Mouse (Mus musculus) heart, embryonic 10.5 days (tissue): Measurements from ENCODE around the gene Ttc30a1. TPM values are rescaled to one million over a fixed set of nuclear protein-coding genes. Genes with fewer than 3 reads are reported as not detected.
A peak's percentile ranks its signal among the peaks of the same experiment; 100 is the strongest.
"Not testable (repeated sequence)": the region's sequence is repeated elsewhere in the genome, so short reads cannot be mapped to it uniquely, and the experiment has no call there.

Experiments
- DNase-seq: peaks from one replicate; pipeline ENCODE4 v3.0.0-alpha.2; 2017; ENCODE audit warnings: low spot score
- H3K27ac ChIP-seq: fragments of 300-500 bp; sonication (generic); 2 replicates; pipeline ENCODE4 v1.5.1; 2016; ENCODE audit warnings: mild to moderate bottlenecking
- H3K27me3 ChIP-seq: fragments of 300-500 bp; sonication (generic); 2 replicates; pipeline ENCODE4 v1.6.1; 2016; ENCODE audit warnings: mild to moderate bottlenecking; ENCODE audit not compliant: poor library complexity, insufficient read depth, severe bottlenecking
- H3K36me3 ChIP-seq: fragments of 300-500 bp; sonication (generic); 2 replicates; pipeline ENCODE4 v1.6.1; 2016; ENCODE audit warnings: mild to moderate bottlenecking, moderate library complexity
- H3K4me1 ChIP-seq: fragments of 300-500 bp; sonication (generic); 2 replicates; pipeline ENCODE4 v1.6.1; 2016; ENCODE audit warnings: mild to moderate bottlenecking
- H3K4me3 ChIP-seq: fragments of 300-500 bp; sonication (generic); 2 replicates; pipeline ENCODE4 v1.5.1; 2016; ENCODE audit warnings: mild to moderate bottlenecking, moderate library complexity
- H3K9me3 ChIP-seq: fragments of 300-500 bp; sonication (generic); 2 replicates; pipeline ENCODE4 v1.6.1; 2016; ENCODE audit warnings: mild to moderate bottlenecking, moderate library complexity
- WGBS: fragments of 180-500 bp; shearing (Covaris S2); methylation state at CpG from one replicate; pipeline ENCODE4 v1.1.7; 2016; 5-methylcytosine and 5-hydroxymethylcytosine counted together
- polyA plus RNA-seq: library from polyadenylated mRNA; unstranded; fragments of >200 nt; fragmentation: Nextera tagmentation; extraction: Ambion mirVana; gene quantifications from 2 replicates; pipeline ENCODE4 v1.2.1, GENCODE M21; 2016

The Ttc30a1 gene
- polyA plus RNA-seq, 1 experiment from 2014 or later: 7.0 TPM

- DNase-seq: peak; percentile 62
- H3K4me3 ChIP-seq: no peak overlapping the region
- no peaks in the 10 kb centered on the region for H3K27me3 ChIP-seq
- no peaks in the 10 kb centered on the region for H3K36me3 ChIP-seq
- no peaks in the 10 kb centered on the region for H3K9me3 ChIP-seq
- H3K4me1 ChIP-seq: peaks cover 43% of the 10 kb centered on the region
- no peak overlapping the region for H3K27ac ChIP-seq
- WGBS: 89% methylated on average over 11 of the region's 11 CpGs
These were observed 13.1 kb upstream of the Ttc30a1 start for GRCm38 (mm10) chr2:75994841-75995240.

GRCm38 (mm10) chr2:75991581-75992205, 9.9 kb upstream of the Ttc30a1 start:
- H3K27ac ChIP-seq: peak overlapping the region; percentile 75
- peaks cover 27% of the 10 kb centered on the region for H3K4me1 ChIP-seq
- DNase-seq: no peak
- no peaks in the 10 kb centered on the region for H3K36me3 ChIP-seq
- H3K4me3 ChIP-seq: no peak overlapping the region
- WGBS: 23% methylated on average over 6 of the region's 6 CpGs
- no peaks in the 10 kb centered on the region for H3K9me3 ChIP-seq
- H3K27me3 ChIP-seq: no peaks in the 10 kb centered on the region

GRCm38 (mm10) chr2:75990885-75991539, 9.2 kb upstream of the Ttc30a1 start:
- H3K27ac ChIP-seq: peak overlapping the region; percentile 75

GRCm38 (mm10) chr2:75989694-75990093, 7.9 kb upstream of the Ttc30a1 start:
- no peak overlapping the region for H3K4me3 ChIP-seq
- no peaks in the 10 kb centered on the region for H3K36me3 ChIP-seq
- 0 out of 2 replicates have a peak overlapping the region, but pooled peaks have one; percentile 36 for H3K27ac ChIP-seq
- WGBS: 61% methylated on average over 4 of the region's 4 CpGs
- no peak for DNase-seq
- H3K27me3 ChIP-seq: no peaks in the 10 kb centered on the region
- H3K9me3 ChIP-seq: no peaks in the 10 kb centered on the region
- H3K4me1 ChIP-seq: peaks cover 30% of the 10 kb centered on the region

More at GRCm38 (mm10) chr2:75990885-75991539, 9.2 kb upstream of the Ttc30a1 start:
- H3K4me1 ChIP-seq: peaks cover 27% of the 10 kb centered on the region
- peak; percentile 90 for DNase-seq
- peak overlapping the region; percentile 20 for H3K4me3 ChIP-seq
- H3K9me3 ChIP-seq: no peaks in the 10 kb centered on the region
- no peaks in the 10 kb centered on the region for H3K36me3 ChIP-seq
- 36% methylated on average over 13 of the region's 13 CpGs for WGBS
- H3K27me3 ChIP-seq: no peaks in the 10 kb centered on the region

- no peaks in the 10 kb centered on the region for H3K36me3 ChIP-seq
- H3K4me1 ChIP-seq: peaks cover 30% of the 10 kb centered on the region
- no peaks in the 10 kb centered on the region for H3K27me3 ChIP-seq
- H3K27ac ChIP-seq: peak overlapping the region; percentile 53
- 47% methylated on average over 7 of the region's 7 CpGs for WGBS
- no peak for DNase-seq
- no peaks in the 10 kb centered on the region for H3K9me3 ChIP-seq
- no peak overlapping the region for H3K4me3 ChIP-seq
These were observed 7.1 kb upstream of the Ttc30a1 start for GRCm38 (mm10) chr2:75988779-75989363.

- peak overlapping the region; percentile 53 for H3K27ac ChIP-seq
- no peaks in the 10 kb centered on the region for H3K36me3 ChIP-seq
- peaks cover 30% of the 10 kb centered on the region for H3K4me1 ChIP-seq
- no peak overlapping the region for H3K4me3 ChIP-seq
- 60% methylated on average over 4 of the region's 4 CpGs for WGBS
- no peaks in the 10 kb centered on the region for H3K9me3 ChIP-seq
- no peak for DNase-seq
- H3K27me3 ChIP-seq: no peaks in the 10 kb centered on the region
These were observed 6.6 kb upstream of the Ttc30a1 start for GRCm38 (mm10) chr2:75988378-75988777.

GRCm38 (mm10) chr2:75987739-75988138, 6.0 kb upstream of the Ttc30a1 start:
- 68% methylated on average over 9 of the region's 9 CpGs for WGBS
- Histone ChIP-seq H3K36me3 (no peaks in the 10 kb centered on the region), H3K27me3 (no peaks in the 10 kb centered on the region), H3K9me3 (no peaks in the 10 kb centered on the region), H3K27ac (peak overlapping the region; percentile 22; the same call in 1 of the 2 replicates), H3K4me3 (no peak overlapping the region), H3K4me1 (peaks cover 30% of the 10 kb centered on the region)
- DNase-seq: no peak

- no peaks in the 10 kb centered on the region for H3K36me3 ChIP-seq
- H3K4me1 ChIP-seq: peaks cover 9% of the 10 kb centered on the region; the same call in 1 of the 2 replicates
- no peak overlapping the region for H3K4me3 ChIP-seq
- no peak for DNase-seq
- no peaks in the 10 kb centered on the region for H3K27me3 ChIP-seq
- WGBS: 4% methylated on average over 2 of the region's 2 CpGs
- H3K9me3 ChIP-seq: no peaks in the 10 kb centered on the region
- H3K27ac ChIP-seq: no peak overlapping the region
These were observed 3.4 kb upstream of the Ttc30a1 start for GRCm38 (mm10) chr2:75985124-75985523.

GRCm38 (mm10) chr2:75983847-75984246, 2.1 kb upstream of the Ttc30a1 start:
- no peak overlapping the region for H3K4me3 ChIP-seq
- no peak for DNase-seq
- H3K4me1 ChIP-seq: peaks cover 9% of the 10 kb centered on the region; the same call in 1 of the 2 replicates
- no peak overlapping the region for H3K27ac ChIP-seq
- no peaks in the 10 kb centered on the region for H3K36me3 ChIP-seq
- no peaks in the 10 kb centered on the region for H3K27me3 ChIP-seq
- no peaks in the 10 kb centered on the region for H3K9me3 ChIP-seq
- 82% methylated on average over 3 of the region's 3 CpGs for WGBS

- H3K9me3 ChIP-seq: no peaks in the 10 kb centered on the region
- no peaks in the 10 kb centered on the region for H3K27me3 ChIP-seq
- no peak overlapping the region for H3K27ac ChIP-seq
- H3K4me3 ChIP-seq: no peak overlapping the region
- no peak for DNase-seq
- H3K4me1 ChIP-seq: peaks cover 4% of the 10 kb centered on the region; the same call in 1 of the 2 replicates
- H3K36me3 ChIP-seq: no peaks in the 10 kb centered on the region
- WGBS: 94% methylated on average over 3 of the region's 3 CpGs
These were observed 1.3 kb upstream of the Ttc30a1 start for GRCm38 (mm10) chr2:75983091-75983490.

GRCm38 (mm10) chr2:75982626-75983025, 859 bp upstream of the Ttc30a1 start:
- no peaks in the 10 kb centered on the region for H3K9me3 ChIP-seq
- 0 out of 2 replicates have a peak, but pooled peaks cover 3% of the 10 kb centered on the region for H3K4me1 ChIP-seq
- H3K27ac ChIP-seq: no peak overlapping the region
- WGBS: 88% methylated on average over 4 of the region's 4 CpGs
- no peaks in the 10 kb centered on the region for H3K36me3 ChIP-seq
- H3K4me3 ChIP-seq: no peak overlapping the region
- no peaks in the 10 kb centered on the region for H3K27me3 ChIP-seq
- DNase-seq: no peak

GRCm38 (mm10) chr2:75980933-75981439, 781 bp downstream of the Ttc30a1 start:
- WGBS: 91% methylated on average over 13 of the region's 13 CpGs
- H3K9me3 ChIP-seq, H3K4me1 ChIP-seq, H3K27me3 ChIP-seq, H3K36me3 ChIP-seq, DNase-seq: not testable (repeated sequence)
- peak overlapping the region; percentile 60 for H3K4me3 ChIP-seq
- peak overlapping the region; percentile 89; the same call in 1 of the 2 replicates for H3K27ac ChIP-seq
